Mouse (Mus musculus) R1 (cell line): ENCODE results near the gene Tcam1.

Source experiments
- DNase-seq: peaks from one replicate; pipeline ENCODE4 v3.0.0-alpha.2; 2018; ENCODE audit warnings: low read depth, low spot score

The Tcam1 gene

GRCm38 (mm10) chr11:106318406-106319366, 42.2 kb downstream of the Tcam1 start:
- DNase-seq: no peak

GRCm38 (mm10) chr11:106324858-106325257, 48.4 kb downstream of the Tcam1 start:
- DNase-seq: no peak

GRCm38 (mm10) chr11:106325566-106326206, 49.2 kb downstream of the Tcam1 start:
- peak; percentile 54 for DNase-seq

- no peak for DNase-seq
Measured at GRCm38 (mm10) chr11:106326475-106326874, 50.0 kb downstream of the Tcam1 start.

GRCm38 (mm10) chr11:106328521-106328920, 52.0 kb downstream of the Tcam1 start:
- no peak for DNase-seq

GRCm38 (mm10) chr11:106329128-106329527, 52.7 kb downstream of the Tcam1 start:
- DNase-seq: no peak

GRCm38 (mm10) chr11:106329682-106330081, 53.2 kb downstream of the Tcam1 start:
- DNase-seq: peak; percentile 45

- no peak for DNase-seq
Measured at GRCm38 (mm10) chr11:106332458-106332857, 56.0 kb downstream of the Tcam1 start.

GRCm38 (mm10) chr11:106334066-106334465, 57.6 kb downstream of the Tcam1 start:
- DNase-seq: no peak

GRCm38 (mm10) chr11:106338029-106338428, 61.6 kb downstream of the Tcam1 start:
- DNase-seq: no peak
